Mouse (Mus musculus) hindbrain, embryonic 10.5 days (tissue): ENCODE data around the gene Fbxl17. TPM values are rescaled to one million over a fixed set of nuclear protein-coding genes. Genes with fewer than 3 reads are reported as not detected.

ENCODE experiments used
- DNase-seq: peaks from one replicate; pipeline ENCODE4 v3.0.0-alpha.2; 2017; ENCODE audit warnings: low spot score
- H3K27ac ChIP-seq: fragments of 300-500 bp; sonication (generic); 2 replicates; pipeline ENCODE4 v1.5.1; 2016; ENCODE audit warnings: mild to moderate bottlenecking, moderate library complexity
- H3K27me3 ChIP-seq: fragments of 300-500 bp; sonication (generic); 2 replicates; pipeline ENCODE4 v1.6.1; 2016; ENCODE audit warnings: mild to moderate bottlenecking; ENCODE audit not compliant: poor library complexity, insufficient read depth, severe bottlenecking
- H3K36me3 ChIP-seq: fragments of 300-500 bp; sonication (generic); 2 replicates; pipeline ENCODE4 v1.6.1; 2016; ENCODE audit warnings: mild to moderate bottlenecking, moderate library complexity
- H3K4me1 ChIP-seq: fragments of 300-500 bp; sonication (generic); replicated peaks from 2 replicates; pipeline ENCODE4 v1.6.1; 2016; ENCODE audit warnings: mild to moderate bottlenecking
- H3K4me3 ChIP-seq: fragments of 300-500 bp; sonication (generic); 2 replicates; pipeline ENCODE4 v1.5.1; 2016; ENCODE audit warnings: mild to moderate bottlenecking, moderate library complexity
- H3K9me3 ChIP-seq: fragments of 300-500 bp; sonication (generic); 2 replicates; pipeline ENCODE4 v1.6.1; 2016; ENCODE audit warnings: mild to moderate bottlenecking, moderate library complexity
- WGBS: fragments of 180-500 bp; shearing (Covaris S2); methylation state at CpG from one replicate; pipeline ENCODE4 v1.1.7; 2016; 5-methylcytosine and 5-hydroxymethylcytosine counted together
- polyA plus RNA-seq: library from polyadenylated mRNA; unstranded; fragments of >200 nt; fragmentation: Nextera tagmentation; extraction: Ambion mirVana; gene quantifications from 2 replicates; pipeline ENCODE4 v1.2.1, GENCODE M21; 2016

Fbxl17 gene
- polyA plus RNA-seq, 1 experiment from 2014 or later = 3.7 TPM

- no peaks in the 10 kb centered on the region for H3K36me3 ChIP-seq
- peaks cover 3% of the 10 kb centered on the region; the same call in 1 of the 2 replicates for H3K4me1 ChIP-seq
- H3K27ac ChIP-seq = no peak overlapping the region
- no peak overlapping the region for H3K4me3 ChIP-seq
- no peak for DNase-seq
- H3K9me3 ChIP-seq = no peaks in the 10 kb centered on the region
- no peaks in the 10 kb centered on the region for H3K27me3 ChIP-seq
Measured at GRCm38 (mm10) chr17:63236846-63237245, 263.0 kb downstream of the Fbxl17 start.

- WGBS = 88% methylated on average over 8 of the region's 8 CpGs
- H3K4me3 ChIP-seq = no peak overlapping the region
Measured at GRCm38 (mm10) chr17:63236221-63236620, 263.6 kb downstream of the Fbxl17 start.

DNA sequence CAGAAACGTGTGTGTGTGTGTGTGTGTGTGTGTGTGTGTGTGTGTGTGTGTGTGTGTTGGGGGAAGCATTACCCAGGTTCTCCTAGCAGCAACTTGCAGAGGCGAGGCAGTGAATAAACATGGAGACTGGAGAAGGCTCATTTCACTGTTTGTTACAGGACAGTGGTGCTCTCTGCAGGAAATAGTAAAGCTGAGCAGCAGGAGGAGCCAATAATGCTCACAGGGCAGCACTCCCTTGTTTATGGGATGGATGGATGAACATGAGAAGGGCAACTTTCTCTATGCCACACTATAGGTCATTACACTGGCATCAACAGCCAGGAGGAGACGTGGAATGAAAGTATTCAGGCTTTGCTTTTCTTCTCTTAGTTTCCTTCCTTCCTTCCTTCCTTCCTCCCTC lies 264.0 kb downstream of the Fbxl17 start:
- Histone ChIP-seq H3K4me1 (peaks cover 3% of the 10 kb centered on the region; the same call in 1 of the 2 replicates), H3K36me3 (no peaks in the 10 kb centered on the region), H3K27ac (no peak overlapping the region), H3K9me3 (no peaks in the 10 kb centered on the region), H3K27me3 (no peaks in the 10 kb centered on the region), H3K4me3 (no peak overlapping the region)
- DNase-seq = no peak
- WGBS = 49% methylated on average over 3 of the region's 3 CpGs

More at GRCm38 (mm10) chr17:63236221-63236620, 263.6 kb downstream of the Fbxl17 start:
- Histone ChIP-seq H3K36me3 (no peaks in the 10 kb centered on the region), H3K27ac (no peak overlapping the region), H3K9me3 (no peaks in the 10 kb centered on the region), H3K4me1 (peaks cover 3% of the 10 kb centered on the region; the same call in 1 of the 2 replicates), H3K27me3 (no peaks in the 10 kb centered on the region)
- no peak for DNase-seq

GRCm38 (mm10) chr17:63229111-63229510 lies 270.7 kb downstream of the Fbxl17 start:
- Histone ChIP-seq H3K4me1 (peaks cover 2% of the 10 kb centered on the region; the same call in 1 of the 2 replicates), H3K9me3 (no peaks in the 10 kb centered on the region), H3K36me3 (no peaks in the 10 kb centered on the region), H3K27me3 (no peaks in the 10 kb centered on the region), H3K27ac (no peak overlapping the region), H3K4me3 (no peak overlapping the region)
- 73% methylated on average over 4 of the region's 4 CpGs for WGBS
- DNase-seq = no peak

GRCm38 (mm10) chr17:63226380-63226779 lies 273.4 kb downstream of the Fbxl17 start:
- no peak for DNase-seq
- WGBS = 76% methylated on average over 2 of the region's 2 CpGs
- Histone ChIP-seq H3K27me3 (no peaks in the 10 kb centered on the region), H3K4me3 (no peak overlapping the region), H3K27ac (no peak overlapping the region), H3K9me3 (no peaks in the 10 kb centered on the region), H3K36me3 (no peaks in the 10 kb centered on the region), H3K4me1 (peaks cover 2% of the 10 kb centered on the region; the same call in 1 of the 2 replicates)

DNA sequence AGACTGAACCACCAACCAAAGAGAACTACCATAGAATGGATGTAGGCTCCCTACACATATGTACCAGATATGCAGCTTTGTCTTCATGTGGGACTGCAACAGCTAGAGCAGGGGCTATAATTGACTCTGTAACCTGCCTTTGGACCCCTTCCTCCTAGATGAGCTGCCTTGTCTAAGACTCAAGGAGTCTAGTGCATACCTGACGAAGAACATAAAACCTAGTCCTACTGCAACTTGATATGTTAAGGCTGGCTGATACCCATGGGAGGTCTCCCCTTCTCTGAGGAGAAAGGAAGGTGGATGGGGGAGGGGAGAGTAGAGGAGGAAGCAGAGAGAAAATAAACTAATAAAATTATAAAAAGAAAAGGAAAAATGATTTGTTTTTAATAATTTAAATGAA lies 273.9 kb downstream of the Fbxl17 start:
- no peaks in the 10 kb centered on the region for H3K27me3 ChIP-seq
- WGBS = 72% methylated on average over 1 of the region's 1 CpGs
- no peak for DNase-seq

DNA sequence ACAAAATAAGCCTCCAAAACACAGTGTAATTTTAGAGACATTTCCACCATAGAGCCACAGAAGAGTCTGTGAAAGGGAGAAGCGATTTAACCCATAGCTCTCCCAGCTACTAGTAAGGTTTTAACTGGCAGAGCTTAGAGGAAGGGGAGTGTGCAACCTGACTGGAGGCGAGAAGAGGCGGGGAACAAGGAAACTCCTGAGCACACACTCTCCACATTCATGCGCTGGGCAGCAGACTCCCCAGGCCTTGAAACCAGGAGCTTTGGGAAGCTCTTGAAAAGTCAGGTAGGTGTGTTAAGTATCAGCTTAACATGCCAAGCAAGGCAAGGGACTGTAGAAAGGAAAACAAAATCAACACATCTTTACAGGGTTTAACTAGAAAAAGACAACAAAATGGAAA lies 276.1 kb downstream of the Fbxl17 start:
- 69% methylated on average over 4 of the region's 4 CpGs for WGBS
- H3K9me3 ChIP-seq = no peaks in the 10 kb centered on the region

More for the DNA sequence above, 273.9 kb downstream of the Fbxl17 start:
- Histone ChIP-seq H3K4me1 (peaks cover 3% of the 10 kb centered on the region), H3K4me3 (no peak overlapping the region), H3K27ac (no peak overlapping the region), H3K9me3 (no peaks in the 10 kb centered on the region), H3K36me3 (no peaks in the 10 kb centered on the region)

DNA sequence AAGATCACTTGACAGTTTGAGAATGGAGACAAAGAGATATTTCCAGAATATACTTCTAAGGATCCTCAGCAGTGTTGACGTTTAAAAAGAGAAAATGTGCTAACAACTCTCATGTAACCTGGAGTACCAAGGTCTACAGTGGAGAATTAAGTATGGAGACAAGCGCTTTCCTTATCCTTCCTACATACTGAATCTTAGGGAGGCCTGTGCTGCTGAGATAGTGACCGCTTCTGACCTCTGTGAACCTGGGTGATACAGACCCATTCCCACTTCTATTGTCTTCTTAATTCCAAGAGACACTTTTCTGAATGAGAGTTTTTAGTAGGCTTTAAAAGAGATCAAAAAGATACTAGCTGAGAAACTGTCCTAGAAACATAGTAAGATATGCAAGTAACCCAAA lies 278.2 kb downstream of the Fbxl17 start:
- Histone ChIP-seq H3K27ac (no peak overlapping the region), H3K27me3 (no peaks in the 10 kb centered on the region), H3K9me3 (no peaks in the 10 kb centered on the region), H3K36me3 (no peaks in the 10 kb centered on the region), H3K4me3 (no peak overlapping the region), H3K4me1 (peaks cover 4% of the 10 kb centered on the region)
- no peak for DNase-seq
- 88% methylated on average over 3 of the region's 3 CpGs for whole genome bisulfite sequencing

More for the DNA sequence above, 276.1 kb downstream of the Fbxl17 start:
- Histone ChIP-seq H3K4me1 (peaks cover 4% of the 10 kb centered on the region), H3K36me3 (no peaks in the 10 kb centered on the region), H3K27me3 (no peaks in the 10 kb centered on the region), H3K27ac (no peak overlapping the region), H3K4me3 (no peak overlapping the region)
- no peak for DNase-seq

GRCm38 (mm10) chr17:63220821-63221220 lies 279.0 kb downstream of the Fbxl17 start:
- DNase-seq = no peak
- Histone ChIP-seq H3K9me3 (no peaks in the 10 kb centered on the region), H3K36me3 (no peaks in the 10 kb centered on the region), H3K27ac (no peak overlapping the region), H3K27me3 (no peaks in the 10 kb centered on the region), H3K4me3 (no peak overlapping the region), H3K4me1 (peaks cover 4% of the 10 kb centered on the region)
- WGBS = 65% methylated on average over 5 of the region's 5 CpGs

- Histone ChIP-seq H3K27ac (no peak overlapping the region), H3K9me3 (no peaks in the 10 kb centered on the region), H3K4me1 (peaks cover 4% of the 10 kb centered on the region; the same call in 1 of the 2 replicates), H3K4me3 (no peak overlapping the region), H3K27me3 (no peaks in the 10 kb centered on the region), H3K36me3 (no peaks in the 10 kb centered on the region)
- WGBS = 94% methylated on average over 1 of the region's 1 CpGs
- DNase-seq = no peak
Measured at GRCm38 (mm10) chr17:63217016-63217415, 282.8 kb downstream of the Fbxl17 start.

DNA sequence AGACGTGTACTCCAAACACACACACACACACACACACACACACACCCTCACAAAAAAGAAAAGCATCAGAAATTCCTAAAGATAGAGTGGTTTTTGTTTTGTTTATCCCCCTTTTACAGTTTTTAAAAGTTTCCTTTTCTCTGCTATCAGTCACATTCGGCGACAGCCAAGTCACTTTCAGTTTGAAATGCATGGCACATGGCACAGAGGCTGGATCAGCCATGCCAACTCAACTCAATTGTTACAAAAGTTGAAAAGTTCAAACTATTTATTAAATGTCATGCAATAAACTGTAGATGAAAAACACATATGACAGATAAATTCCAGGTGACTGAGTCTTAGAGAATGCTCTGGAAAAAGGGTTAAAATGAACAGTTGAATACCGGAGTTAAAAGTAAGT lies 287.8 kb downstream of the Fbxl17 start:
- Histone ChIP-seq H3K27me3 (no peaks in the 10 kb centered on the region), H3K4me1 (no peaks in the 10 kb centered on the region; the same call in 1 of the 2 replicates), H3K4me3 (no peak overlapping the region), H3K9me3 (no peaks in the 10 kb centered on the region), H3K27ac (no peak overlapping the region), H3K36me3 (no peaks in the 10 kb centered on the region)
- DNase-seq = no peak
- 93% methylated on average over 4 of the region's 4 CpGs for WGBS

GRCm38 (mm10) chr17:63209151-63209550 lies 290.7 kb downstream of the Fbxl17 start:
- no peaks in the 10 kb centered on the region; the same call in 1 of the 2 replicates for H3K4me1 ChIP-seq
- no peak overlapping the region for H3K27ac ChIP-seq
- WGBS = 90% methylated on average over 6 of the region's 6 CpGs
- no peaks in the 10 kb centered on the region for H3K27me3 ChIP-seq
- no peaks in the 10 kb centered on the region for H3K36me3 ChIP-seq
- no peaks in the 10 kb centered on the region for H3K9me3 ChIP-seq
- DNase-seq = no peak
- H3K4me3 ChIP-seq = no peak overlapping the region

DNA sequence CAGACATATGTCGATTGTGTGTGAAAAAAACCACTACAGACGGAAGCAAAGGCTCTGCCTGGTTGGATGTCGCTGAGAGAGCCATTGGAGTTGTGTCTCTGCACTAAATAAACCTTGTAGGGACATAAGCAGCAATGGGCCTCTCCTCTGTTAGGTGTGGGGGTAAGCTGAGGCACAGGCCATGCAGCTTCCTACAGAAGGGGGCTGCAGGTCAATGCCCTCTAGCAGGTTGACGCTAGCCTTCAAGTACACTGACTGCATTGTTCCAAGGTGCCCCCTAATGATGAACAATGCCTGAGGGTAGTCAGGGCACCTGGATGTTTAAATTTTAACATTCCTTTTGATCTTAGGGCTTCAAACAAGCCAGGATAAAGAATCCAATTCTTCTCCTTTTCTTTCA lies 291.5 kb downstream of the Fbxl17 start:
- Histone ChIP-seq H3K27me3 (no peaks in the 10 kb centered on the region), H3K27ac (no peak overlapping the region), H3K9me3 (no peaks in the 10 kb centered on the region), H3K4me3 (no peak overlapping the region), H3K36me3 (no peaks in the 10 kb centered on the region), H3K4me1 (peaks cover 5% of the 10 kb centered on the region; the same call in 1 of the 2 replicates)
- 87% methylated on average over 4 of the region's 4 CpGs for WGBS
- DNase-seq = no peak

DNA sequence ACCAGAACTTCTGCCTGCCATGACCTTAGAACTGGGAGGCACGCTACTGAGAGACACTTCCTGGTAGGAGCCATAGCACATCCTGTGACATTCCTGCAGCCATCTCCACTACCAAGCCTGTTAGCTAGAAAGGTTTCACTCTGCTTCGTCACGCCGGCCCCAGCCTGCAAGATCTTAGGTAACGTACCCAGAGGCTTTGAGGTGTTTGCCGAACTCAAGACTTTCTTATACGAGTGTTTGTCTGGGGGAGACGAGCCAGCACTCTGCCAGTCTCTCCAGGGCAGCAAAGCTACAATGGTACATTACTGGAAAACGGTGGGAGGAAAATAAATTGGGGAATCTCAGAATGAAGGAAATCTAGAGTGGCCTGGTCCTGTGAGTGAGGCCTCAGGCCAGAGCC lies 292.1 kb downstream of the Fbxl17 start:
- no peak overlapping the region for H3K27ac ChIP-seq
- no peaks in the 10 kb centered on the region for H3K36me3 ChIP-seq
- H3K27me3 ChIP-seq = no peaks in the 10 kb centered on the region
- H3K9me3 ChIP-seq = no peaks in the 10 kb centered on the region
- no peak overlapping the region for H3K4me3 ChIP-seq
- WGBS = 89% methylated on average over 9 of the region's 9 CpGs
- no peak for DNase-seq
- peaks cover 6% of the 10 kb centered on the region; the same call in 1 of the 2 replicates for H3K4me1 ChIP-seq
